Mouse (Mus musculus): ENCODE results near the gene Neb. TPM values are rescaled to one million over a fixed set of nuclear protein-coding genes. Genes with fewer than 3 reads are reported as not detected.

The Neb gene
- total and polyA plus RNA-seq, 2 experiments from 2014 or later: 0.80 to 3.7 TPM

- H3K4me1 ChIP-seq (ENCODE audit: insufficient read depth, low read length): no peaks in the 10 kb centered on the region
- DNase-seq (ENCODE audit: low spot score) (no peak), ATAC-seq (ENCODE audit: low FRiP score) (no peak)
- no peaks in the 10 kb centered on the region for H3K36me3 ChIP-seq (ENCODE audit: insufficient read depth, low read length)
- H3K9ac ChIP-seq (replicated peaks; ENCODE audit: low read length, poor library complexity, severe bottlenecking): no peak overlapping the region
- 55% methylated on average over 5 of the region's 5 CpGs for WGBS
- TF ChIP-seq CTCF (IDR thresholded peaks at IDR 0.05): no peak
- H3K4me3 ChIP-seq (ENCODE audit: low read depth, low read length): no peak overlapping the region
- no peaks in the 10 kb centered on the region for H3K9me3 ChIP-seq (ENCODE audit: low read length)
- H3K27me3 ChIP-seq (ENCODE audit: insufficient read depth, low read length): no peaks in the 10 kb centered on the region
- H3K4me2 ChIP-seq (ENCODE audit: low read depth, low read length, poor library complexity, severe bottlenecking): no peak overlapping the region
- H3K27ac ChIP-seq (ENCODE audit: low read depth, low read length): no peak overlapping the region
These were observed 140.4 kb downstream of the Neb start for GRCm38 (mm10) chr2:52237892-52238291.

- H3K36me3 ChIP-seq (ENCODE audit: insufficient read depth, low read length): no peaks in the 10 kb centered on the region
- TF ChIP-seq CTCF (IDR thresholded peaks at IDR 0.05): peak; percentile 46
- H3K27me3 ChIP-seq (ENCODE audit: insufficient read depth, low read length): no peaks in the 10 kb centered on the region
- 74% methylated on average over 3 of the region's 3 CpGs for WGBS
- H3K4me1 ChIP-seq (ENCODE audit: insufficient read depth, low read length): no peaks in the 10 kb centered on the region
- H3K4me2 ChIP-seq (ENCODE audit: low read depth, low read length, poor library complexity, severe bottlenecking): no peak overlapping the region
- ATAC-seq (ENCODE audit: low FRiP score): no peak
- H3K9me3 ChIP-seq (ENCODE audit: low read length): no peaks in the 10 kb centered on the region
- H3K9ac ChIP-seq (replicated peaks; ENCODE audit: low read length, poor library complexity, severe bottlenecking): no peak overlapping the region
- no peak overlapping the region for H3K27ac ChIP-seq (ENCODE audit: low read depth, low read length)
- peak; percentile 32 for DNase-seq (ENCODE audit: low spot score)
- no peak overlapping the region for H3K4me3 ChIP-seq (ENCODE audit: low read depth, low read length)
These were observed 150.7 kb downstream of the Neb start for GRCm38 (mm10) chr2:52227584-52227983.

GRCm38 (mm10) chr2:52224366-52224765, 153.9 kb downstream of the Neb start:
- H3K9ac ChIP-seq (replicated peaks; ENCODE audit: low read length, poor library complexity, severe bottlenecking): no peak overlapping the region
- H3K4me2 ChIP-seq (ENCODE audit: low read depth, low read length, poor library complexity, severe bottlenecking): no peak overlapping the region
- DNase-seq (ENCODE audit: low spot score): no peak
- 67% methylated on average over 5 of the region's 5 CpGs for WGBS
- H3K9me3 ChIP-seq (ENCODE audit: low read length): no peaks in the 10 kb centered on the region
- no peak for TF ChIP-seq CTCF (IDR thresholded peaks at IDR 0.05)
- H3K36me3 ChIP-seq (ENCODE audit: insufficient read depth, low read length): no peaks in the 10 kb centered on the region
- H3K4me3 ChIP-seq (ENCODE audit: low read depth, low read length): no peak overlapping the region
- H3K27me3 ChIP-seq (ENCODE audit: insufficient read depth, low read length): no peaks in the 10 kb centered on the region
- no peak for ATAC-seq (ENCODE audit: low FRiP score)
- no peaks in the 10 kb centered on the region for H3K4me1 ChIP-seq (ENCODE audit: insufficient read depth, low read length)
- no peak overlapping the region for H3K27ac ChIP-seq (ENCODE audit: low read depth, low read length)

GRCm38 (mm10) chr2:52220074-52220473, 158.2 kb downstream of the Neb start:
- no peak for ATAC-seq (ENCODE audit: low FRiP score)
- Histone ChIP-seq H3K9me3 (ENCODE audit: low read length) (no peaks in the 10 kb centered on the region), H3K27me3 (ENCODE audit: insufficient read depth, low read length) (no peaks in the 10 kb centered on the region), H3K9ac (replicated peaks; ENCODE audit: low read length, poor library complexity, severe bottlenecking) (no peak overlapping the region), H3K4me1 (ENCODE audit: insufficient read depth, low read length) (no peaks in the 10 kb centered on the region), H3K4me3 (ENCODE audit: low read depth, low read length) (no peak overlapping the region), H3K36me3 (ENCODE audit: insufficient read depth, low read length) (no peaks in the 10 kb centered on the region), H3K27ac (ENCODE audit: low read depth, low read length) (no peak overlapping the region), H3K4me2 (ENCODE audit: low read depth, low read length, poor library complexity, severe bottlenecking) (no peak overlapping the region)
- 28% methylated on average over 8 of the region's 8 CpGs for WGBS
- TF ChIP-seq CTCF (IDR thresholded peaks at IDR 0.05): peak; percentile 79
- peak; percentile 69 for DNase-seq (ENCODE audit: low spot score)

- Histone ChIP-seq H3K27me3 (ENCODE audit: insufficient read depth, low read length) (no peaks in the 10 kb centered on the region), H3K9ac (replicated peaks; ENCODE audit: low read length, poor library complexity, severe bottlenecking) (no peak overlapping the region), H3K36me3 (ENCODE audit: insufficient read depth, low read length) (no peaks in the 10 kb centered on the region), H3K4me1 (ENCODE audit: insufficient read depth, low read length) (no peaks in the 10 kb centered on the region), H3K9me3 (ENCODE audit: low read length) (no peaks in the 10 kb centered on the region), H3K4me2 (ENCODE audit: low read depth, low read length, poor library complexity, severe bottlenecking) (no peak overlapping the region), H3K4me3 (ENCODE audit: low read depth, low read length) (no peak overlapping the region), H3K27ac (ENCODE audit: low read depth, low read length) (no peak overlapping the region)
- no peak for DNase-seq (ENCODE audit: low spot score)
- WGBS: 92% methylated on average over 8 of the region's 8 CpGs
- no peak for ATAC-seq (ENCODE audit: low FRiP score)
- no peak for TF ChIP-seq CTCF (IDR thresholded peaks at IDR 0.05)
These were observed 162.3 kb downstream of the Neb start for GRCm38 (mm10) chr2:52215945-52216344.

GRCm38 (mm10) chr2:52212561-52212961, 165.7 kb downstream of the Neb start:
- H3K36me3 ChIP-seq (ENCODE audit: insufficient read depth, low read length): no peaks in the 10 kb centered on the region
- no peaks in the 10 kb centered on the region for H3K9me3 ChIP-seq (ENCODE audit: low read length)
- 87% methylated on average over 11 of the region's 11 CpGs for WGBS
- H3K27me3 ChIP-seq (ENCODE audit: insufficient read depth, low read length): no peaks in the 10 kb centered on the region
- no peak overlapping the region for H3K4me3 ChIP-seq (ENCODE audit: low read depth, low read length)
- H3K9ac ChIP-seq (replicated peaks; ENCODE audit: low read length, poor library complexity, severe bottlenecking): no peak overlapping the region
- TF ChIP-seq CTCF (IDR thresholded peaks at IDR 0.05): no peak
- H3K4me2 ChIP-seq (ENCODE audit: low read depth, low read length, poor library complexity, severe bottlenecking): no peak overlapping the region
- ATAC-seq (ENCODE audit: low FRiP score) (no peak), DNase-seq (ENCODE audit: low spot score) (no peak)
- no peak overlapping the region for H3K27ac ChIP-seq (ENCODE audit: low read depth, low read length)
- no peaks in the 10 kb centered on the region for H3K4me1 ChIP-seq (ENCODE audit: insufficient read depth, low read length)
